Mouse (Mus musculus): ENCODE measurements at regions not wholly inside any gene's neighbourhood (a gene's known extent, or its start where the extent isn't known, plus 50 kb on each side); places are given as distances from the start of the nearest gene placed in this dataset.
"Not testable (repeated sequence)": the region's sequence is repeated elsewhere in the genome, so short reads cannot be mapped to it uniquely, and the experiment has no call there.

DNA sequence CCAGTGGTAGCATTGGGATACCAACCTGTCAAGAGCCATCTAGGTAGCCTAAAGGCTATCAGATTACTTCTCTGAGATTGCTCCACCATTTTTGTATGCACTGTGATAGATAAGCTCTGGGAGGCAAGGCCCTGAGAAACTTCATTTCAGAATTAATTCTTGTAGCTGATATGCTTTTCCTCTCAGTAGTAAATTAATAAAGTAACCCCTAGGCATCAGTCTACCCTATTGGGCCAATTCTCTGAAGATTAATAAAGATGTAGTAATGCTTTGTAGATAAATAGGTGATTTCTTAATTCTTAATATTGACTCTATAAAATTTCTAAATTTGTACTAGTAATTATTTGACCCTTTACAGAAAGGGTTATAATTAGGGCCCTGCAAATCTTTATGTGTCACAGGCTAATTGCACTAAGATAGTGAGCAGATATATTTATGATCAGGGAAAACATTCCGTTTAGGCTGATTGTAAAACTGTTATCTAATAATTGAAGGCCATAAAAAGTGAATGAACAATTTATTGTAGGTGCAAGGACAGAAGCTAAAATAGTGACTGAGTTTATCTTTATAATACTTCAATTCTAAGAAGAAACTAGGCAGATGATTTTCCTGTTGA, 384.2 kb upstream of the 1700009N14Rik start:
- DNase-seq: no peak
- intact Hi-C loops (cut with DNase I): no loop called here

DNA sequence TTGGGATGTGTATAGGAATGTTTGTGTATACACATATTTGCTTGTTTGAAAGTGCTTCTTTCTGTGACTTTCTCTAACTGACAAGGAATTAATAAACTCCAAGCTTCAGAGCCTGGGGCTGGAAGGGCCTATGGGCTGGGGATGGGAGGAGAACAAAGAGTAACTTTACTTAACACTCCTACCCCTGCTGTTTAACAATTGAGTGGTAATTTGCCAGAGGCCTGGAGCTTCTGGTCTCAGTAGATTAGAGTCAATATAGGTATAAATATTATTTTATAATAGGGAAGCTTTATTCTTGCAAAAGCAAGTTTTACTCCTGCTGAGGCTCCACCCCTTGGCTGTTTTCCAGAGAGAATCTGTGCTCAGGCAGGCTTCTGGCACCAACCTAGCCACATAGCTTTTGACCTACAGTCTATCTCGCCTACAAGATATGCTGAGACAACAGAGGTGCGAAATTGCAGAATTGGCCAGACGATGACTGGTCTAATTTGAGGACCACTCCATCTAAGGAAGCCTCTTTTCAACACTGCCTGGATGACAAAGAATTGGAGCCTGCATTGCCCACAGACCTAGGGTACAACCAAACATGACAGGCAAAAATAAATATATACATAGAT, 382.7 kb upstream of the 1700009N14Rik start:
- peak in 1 of 2 experiments; percentile 5 for DNase-seq
- intact Hi-C loops (cut with DNase I): no loop called here

DNA sequence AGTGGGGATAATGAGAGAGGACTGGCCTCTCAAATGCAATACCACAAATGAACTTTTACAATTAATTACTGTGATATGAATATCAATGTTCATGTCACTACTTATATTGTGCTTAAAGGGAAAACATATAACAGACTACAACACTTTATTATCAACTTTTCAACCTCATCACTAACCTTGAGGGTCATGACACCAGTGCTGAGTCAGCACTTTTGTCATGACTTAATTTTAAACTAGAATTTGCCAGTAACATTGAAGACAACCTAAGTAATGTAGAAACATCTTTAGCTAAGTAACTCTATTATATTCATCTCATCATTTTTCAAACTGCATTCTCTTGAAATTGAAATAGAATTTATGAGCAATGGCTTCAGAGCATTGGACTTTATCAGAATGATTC, 378.6 kb upstream of the 1700009N14Rik start:
- intact Hi-C loops (cut with DNase I): no loop called here
- no peak for DNase-seq

DNA sequence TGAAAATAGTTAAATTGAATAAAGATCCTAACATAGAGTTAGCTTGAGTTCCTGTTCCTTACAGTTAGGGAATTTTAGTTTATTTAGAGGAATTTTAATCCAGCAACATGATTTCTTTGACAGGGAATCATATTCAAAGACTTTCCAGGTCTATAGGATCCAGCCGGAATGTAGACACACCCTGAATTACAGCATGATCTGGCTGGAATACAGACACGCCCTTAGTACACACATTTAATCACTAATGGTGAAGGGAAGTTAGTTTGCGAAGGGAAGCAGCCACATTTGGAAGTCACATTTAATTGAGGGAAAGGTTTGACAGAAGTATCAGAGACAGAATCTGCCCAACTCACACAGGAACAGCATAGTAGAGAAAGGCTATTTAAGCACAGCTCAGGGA, 361.8 kb upstream of the 1700009N14Rik start:
- no peak for DNase-seq
- intact Hi-C loops (cut with DNase I): no loop called here

DNA sequence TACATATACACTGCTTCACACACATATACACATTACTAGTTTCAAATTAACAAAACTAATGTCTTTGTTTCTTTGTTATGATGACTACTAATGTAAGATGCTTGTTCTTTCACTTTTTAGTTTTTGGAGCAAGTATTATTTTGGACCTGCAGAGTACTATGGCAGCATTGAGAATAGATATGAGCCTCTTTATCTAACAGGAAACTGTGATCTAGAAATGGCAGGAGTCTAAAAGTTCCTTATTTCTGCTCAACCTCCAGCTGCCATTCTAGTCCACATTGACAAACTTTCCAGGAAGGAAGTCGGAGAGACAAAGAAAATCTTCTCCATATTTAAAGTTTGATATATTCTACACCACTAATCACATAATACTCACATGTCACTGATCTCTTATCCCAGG, 340.9 kb upstream of the 1700009N14Rik start:
- intact Hi-C loops (cut with DNase I): no loop called here
- no peak for DNase-seq

DNA sequence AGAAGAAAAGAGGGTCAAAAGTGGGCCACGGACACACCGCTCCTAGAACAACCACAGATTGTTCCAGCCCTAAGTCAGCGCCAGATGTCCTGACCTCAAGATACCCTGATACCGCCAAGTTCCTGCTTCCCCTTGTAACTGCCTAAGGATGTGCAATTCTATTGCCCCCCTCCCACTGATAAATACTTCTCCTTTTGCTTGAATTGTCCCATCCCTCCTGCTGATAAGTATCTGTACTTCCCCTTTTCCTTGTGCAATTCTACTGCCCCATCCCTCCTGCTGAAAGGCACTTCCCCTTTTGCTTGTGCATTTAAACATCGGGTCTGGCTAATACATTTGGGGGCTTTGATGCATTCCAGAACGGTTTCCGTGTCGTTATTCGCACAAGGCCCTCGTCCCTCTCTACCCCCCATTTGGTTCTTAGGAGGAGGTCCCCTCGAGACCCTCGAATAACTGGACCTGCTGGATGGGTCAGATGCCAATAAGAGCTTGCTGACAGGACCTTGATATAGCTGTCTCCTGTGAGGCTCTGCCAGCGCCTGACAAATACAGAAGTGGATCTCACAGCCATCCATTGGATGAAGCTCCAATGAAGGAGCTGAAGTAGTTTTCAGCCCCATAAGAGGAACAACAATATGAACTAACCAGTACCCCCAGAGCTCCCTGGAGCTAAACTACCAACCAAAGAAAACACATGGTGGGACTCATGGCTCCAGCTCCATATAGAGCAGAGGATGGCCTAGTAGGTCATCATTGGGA, 336.7 kb upstream of the 1700009N14Rik start:
- DNase-seq; intact Hi-C loops (cut with DNase I): not testable (repeated sequence)

DNA sequence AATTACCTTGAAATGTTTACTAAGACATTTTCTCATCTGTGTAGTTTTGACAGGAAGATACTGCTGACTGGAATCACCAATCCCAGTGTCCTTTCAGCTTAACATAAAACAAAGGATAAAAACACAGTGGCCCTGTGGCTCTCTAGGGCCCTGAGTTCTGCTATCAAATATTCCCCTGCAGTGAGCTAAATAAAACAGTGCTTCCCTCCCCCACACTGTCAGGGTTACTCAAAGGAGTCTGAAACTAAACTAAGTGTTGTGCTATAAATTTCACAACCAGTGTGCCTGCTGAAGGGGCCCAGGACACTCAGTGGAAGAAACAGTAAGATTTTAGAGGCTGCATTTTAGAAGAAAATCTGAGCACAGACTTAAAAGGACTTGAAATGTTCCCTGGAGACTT, 324.6 kb upstream of the 1700009N14Rik start:
- intact Hi-C loops (cut with DNase I): no loop called here
- no peak for DNase-seq

Measured in heart, postnatal 14 days (tissue).